Mouse (Mus musculus) heart, adult 2 months (tissue): ENCODE results near the gene Dock11. TPM values are rescaled to one million over a fixed set of nuclear protein-coding genes. Genes with fewer than 3 reads are reported as not detected.

Source experiments
- DNase-seq, 2 experiments: peaks; one replicate each; pipeline ENCODE4 v3.0.0; 2021
- H3K27ac ChIP-seq: fragments of 200-600 bp; 2 replicates; pipeline ENCODE4 v1.8.1; 2022
- H3K27me3 ChIP-seq: fragments of 200-500 bp; 2 replicates; pipeline ENCODE4 v1.6.1; 2012; ENCODE audit warnings: mild to moderate bottlenecking, low read length, inconsistent platforms, mixed read lengths; ENCODE audit not compliant: control insufficient read depth, insufficient read depth
- H3K36me3 ChIP-seq: fragments of 200-500 bp; 2 replicates; pipeline ENCODE4 v1.6.1; 2012; ENCODE audit warnings: low read length, inconsistent platforms; ENCODE audit not compliant: control insufficient read depth, insufficient read depth
- H3K4me1 ChIP-seq: fragments of 200-500 bp; 2 replicates; pipeline ENCODE4 v1.6.1; 2011; ENCODE audit warnings: low read length; ENCODE audit not compliant: control insufficient read depth, insufficient read depth
- H3K4me3 ChIP-seq: fragments of 200-600 bp; 2 replicates; pipeline ENCODE4 v1.8.1; 2022
- H3K79me2 ChIP-seq: fragments of 200-500 bp; replicated peaks from 2 replicates; pipeline ENCODE4 v1.6.1; 2012; ENCODE audit warnings: mild to moderate bottlenecking, inconsistent platforms, low read length, moderate library complexity, mixed read lengths; ENCODE audit not compliant: control insufficient read depth, insufficient read depth
- H3K9ac ChIP-seq: fragments of 200-500 bp; 2 replicates; pipeline ENCODE4 v1.6.1; 2012; ENCODE audit warnings: low read depth, mild to moderate bottlenecking, control low read depth, inconsistent platforms, low read length, mixed read lengths
- CTCF ChIP-seq: fragments of 200-600 bp; IDR thresholded peaks from 2 replicates; pipeline ENCODE4 v1.8.1; 2022; ENCODE audit warnings: antibody characterized with exemption, mild to moderate bottlenecking, moderate library complexity
- EP300 ChIP-seq: fragments of 200-500 bp; IDR thresholded peaks from 2 replicates; pipeline ENCODE4 v1.6.1; 2011; ENCODE audit warnings: low read depth, low read length, control low read depth; ENCODE audit not compliant: insufficient read depth
- POLR2A ChIP-seq: fragments of 200-500 bp; IDR thresholded peaks from 2 replicates; pipeline ENCODE4 v1.6.1; 2011; ENCODE audit warnings: mild to moderate bottlenecking, low read depth, low read length, control low read depth; ENCODE audit not compliant: insufficient read depth
- WGBS: fragments of 180-500 bp; shearing (Covaris S2); methylation state at CpG from one replicate; pipeline ENCODE4 v1.1.7; 2018; 5-methylcytosine and 5-hydroxymethylcytosine counted together
- intact Hi-C: fragments of 180-260 bp; cut with DNase I; formaldehyde crosslinking; loops from one replicate; pipeline ENCODE4 v1.15.1; 2025
- polyA plus RNA-seq: library from polyadenylated mRNA; depleted of rRNA; stranded (reverse); fragments of >200 nt; gene quantifications from 2 replicates; pipeline ENCODE4 v1.2.3, GENCODE M21; 2012
- total RNA-seq, 2 experiments: library from RNA; stranded (reverse); gene quantifications; 2 replicates each; pipeline ENCODE4 v1.2.3; 2021

Dock11 gene
- total and polyA plus RNA-seq, 3 experiments, result 0.90 to 4.6 (median 3.7) TPM

- intact Hi-C loops, result loop anchor here (5.0 kb wide), 1 partner anchor 137 kb away; no protein-coding TSS in a partner anchor
- Histone ChIP-seq H3K36me3 (no peaks in the 10 kb centered on the region), H3K27ac (no peak overlapping the region), H3K9ac (no peak overlapping the region), H3K27me3 (no peaks in the 10 kb centered on the region), H3K4me3 (no peak overlapping the region), H3K79me2 (no peaks in the 10 kb centered on the region), H3K4me1 (no peaks in the 10 kb centered on the region)
- no peak for DNase-seq
- WGBS, result 65% methylated on average over 4 of the region's 4 CpGs
- TF ChIP-seq EP300 (no peak), CTCF (no peak), POLR2A (no peak)
Observed at GRCm38 (mm10) chrX:36045731-36046130, 157.1 kb downstream of the Dock11 start.

DNA sequence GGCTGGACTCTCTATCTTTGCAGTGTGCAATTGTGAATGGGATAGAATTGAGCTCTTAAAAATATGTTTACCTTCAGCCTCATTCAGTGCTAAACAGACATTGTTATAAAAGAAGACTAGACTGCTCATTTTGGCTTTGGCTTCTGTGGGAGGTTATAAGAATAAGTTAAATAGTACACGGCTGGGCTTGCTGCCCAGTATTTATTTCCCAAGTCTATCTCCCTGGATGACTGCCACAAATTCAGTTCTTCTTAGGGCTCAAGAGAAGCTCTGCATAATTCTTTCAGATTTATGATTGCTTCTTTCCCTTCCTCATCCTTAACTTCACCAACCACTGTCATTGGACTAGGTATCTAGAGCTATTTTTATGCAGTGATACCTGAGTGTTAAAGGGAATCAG is 158.8 kb downstream of the Dock11 start:
- Histone ChIP-seq H3K4me1 (no peaks in the 10 kb centered on the region), H3K4me3 (no peak overlapping the region), H3K9ac (no peak overlapping the region), H3K36me3 (no peaks in the 10 kb centered on the region), H3K27ac (no peak overlapping the region), H3K79me2 (no peaks in the 10 kb centered on the region), H3K27me3 (no peaks in the 10 kb centered on the region)
- WGBS, result 36% methylated on average over 1 of the region's 1 CpGs
- TF ChIP-seq CTCF (no peak), EP300 (no peak), POLR2A (no peak)
- intact Hi-C loops, result loop anchor here (5.0 kb wide), 1 partner anchor 135 kb away; no protein-coding TSS in a partner anchor
- peak in 1 of 2 experiments; percentile 20 for DNase-seq

DNA sequence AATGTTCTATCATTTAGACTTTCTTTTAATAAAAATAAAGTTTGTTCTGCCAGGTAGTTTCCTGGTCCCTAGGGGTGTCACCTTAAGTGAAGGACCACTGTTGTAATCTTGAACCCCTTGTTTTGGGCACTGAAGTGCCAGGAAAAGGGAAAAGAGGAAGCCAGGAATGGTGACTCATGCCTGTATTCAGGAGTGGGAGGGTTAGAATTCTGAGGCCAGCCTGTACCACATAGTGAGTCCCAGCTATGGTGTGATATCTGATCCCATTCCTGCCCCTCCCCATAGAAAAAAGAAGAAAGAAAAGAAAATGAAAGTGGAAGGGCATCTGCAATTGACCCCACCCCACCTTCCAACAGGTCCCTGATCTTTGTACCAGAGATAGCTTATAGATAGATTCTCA is 161.7 kb downstream of the Dock11 start:
- H3K4me3 ChIP-seq, result no peak overlapping the region
- no peaks in the 10 kb centered on the region for H3K79me2 ChIP-seq
- no peak overlapping the region for H3K9ac ChIP-seq
- H3K36me3 ChIP-seq, result no peaks in the 10 kb centered on the region
- H3K27me3 ChIP-seq, result no peaks in the 10 kb centered on the region
- H3K27ac ChIP-seq, result no peak overlapping the region
- TF ChIP-seq CTCF (no peak), POLR2A (no peak), EP300 (no peak)
- no peaks in the 10 kb centered on the region for H3K4me1 ChIP-seq
- intact Hi-C loops, result no loop called here
- DNase-seq, result no peak

DNA sequence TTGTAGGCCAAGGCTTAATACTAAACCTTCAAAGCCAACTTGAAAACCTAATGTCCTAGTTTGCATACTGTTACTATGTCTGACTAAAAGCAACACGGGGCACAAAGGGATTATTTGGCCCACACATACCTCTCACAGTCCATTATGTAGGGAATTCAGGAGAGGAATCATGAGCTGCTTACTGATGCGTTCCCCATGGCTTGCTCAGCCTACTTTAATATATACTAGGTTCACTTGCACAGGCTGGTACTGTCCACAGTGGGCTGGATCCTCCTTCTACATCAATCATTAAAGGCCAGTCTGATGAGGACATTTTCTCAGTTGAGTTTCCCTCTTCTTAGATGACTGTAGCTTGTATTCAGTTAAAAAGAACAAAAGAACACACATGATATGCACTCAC is 185.4 kb downstream of the Dock11 start:
- no peak for TF ChIP-seq POLR2A
- no peak for TF ChIP-seq CTCF
- TF ChIP-seq EP300, result no peak
- Histone ChIP-seq H3K4me1 (no peaks in the 10 kb centered on the region), H3K79me2 (no peaks in the 10 kb centered on the region), H3K36me3 (no peaks in the 10 kb centered on the region), H3K9ac (no peak overlapping the region), H3K27ac (no peak overlapping the region), H3K4me3 (no peak overlapping the region), H3K27me3 (no peaks in the 10 kb centered on the region)
- intact Hi-C loops, result no loop called here
- WGBS, result 78% methylated on average over 2 of the region's 2 CpGs
- no peak for DNase-seq

GRCm38 (mm10) chrX:36077164-36077563 is 188.5 kb downstream of the Dock11 start:
- WGBS, result 67% methylated on average over 4 of the region's 4 CpGs
- no peak overlapping the region for H3K27ac ChIP-seq
- intact Hi-C loops, result no loop called here

DNA sequence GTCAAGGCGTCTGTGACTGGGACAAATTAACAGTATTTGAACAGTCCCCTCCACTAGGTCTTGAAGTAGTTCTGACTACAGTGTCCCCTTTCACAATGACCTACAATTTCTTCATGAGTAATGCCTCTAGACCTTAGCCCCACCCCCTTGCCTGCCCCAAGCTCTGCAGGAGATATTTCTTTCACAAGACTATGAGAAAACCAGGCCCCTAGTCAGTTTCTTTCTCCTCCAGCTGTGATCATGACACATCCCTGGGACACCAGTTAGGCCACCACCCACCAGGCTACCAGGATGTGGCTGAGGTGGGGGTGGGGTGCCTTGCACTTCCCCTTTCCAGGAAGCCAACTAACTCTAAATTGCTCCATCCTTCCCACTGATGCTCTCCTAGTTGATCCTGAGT is 194.3 kb downstream of the Dock11 start:
- H3K79me2 ChIP-seq, result no peaks in the 10 kb centered on the region
- H3K4me3 ChIP-seq, result no peak overlapping the region
- WGBS, result 80% methylated on average over 1 of the region's 1 CpGs
- peak in 1 of 2 experiments; percentile 15 for DNase-seq
- no peaks in the 10 kb centered on the region for H3K36me3 ChIP-seq
- intact Hi-C loops, result no loop called here
- H3K9ac ChIP-seq, result no peak overlapping the region
- H3K27ac ChIP-seq, result no peak overlapping the region
- H3K4me1 ChIP-seq, result no peaks in the 10 kb centered on the region
- no peak for TF ChIP-seq CTCF
- TF ChIP-seq POLR2A, result no peak
- H3K27me3 ChIP-seq, result no peaks in the 10 kb centered on the region

More at GRCm38 (mm10) chrX:36077164-36077563, 188.5 kb downstream of the Dock11 start:
- H3K27me3 ChIP-seq, result no peaks in the 10 kb centered on the region
- no peak overlapping the region for H3K4me3 ChIP-seq
- TF ChIP-seq EP300 (no peak), CTCF (no peak), POLR2A (no peak)
- no peaks in the 10 kb centered on the region for H3K36me3 ChIP-seq
- no peaks in the 10 kb centered on the region for H3K79me2 ChIP-seq
- H3K9ac ChIP-seq, result no peak overlapping the region
- DNase-seq, result no peak
- no peaks in the 10 kb centered on the region for H3K4me1 ChIP-seq
